Mouse (Mus musculus) lung, postnatal 0 days (tissue): Measurements from ENCODE around the gene Gm15517. TPM values are rescaled to one million over a fixed set of nuclear protein-coding genes. Genes with fewer than 3 reads are reported as not detected.

Experiments used
- ATAC-seq: fragments of 200-750 bp; cut with Nextera tagmentation; 2 replicates; pipeline ENCODE4 v1.8.0; 2017; ENCODE audit warnings: moderate library complexity
- DNase-seq: peaks from one replicate; pipeline ENCODE4 v3.0.0-alpha.2; 2016; ENCODE audit warnings: low spot score
- H3K27ac ChIP-seq: fragments of 300-500 bp; sonication (generic); 2 replicates; pipeline ENCODE4 v1.5.1; 2014; ENCODE audit warnings: antibody characterized with exemption, mild to moderate bottlenecking, low read length, mixed read lengths
- H3K27me3 ChIP-seq: fragments of 300-500 bp; sonication (generic); replicated peaks from 2 replicates; pipeline ENCODE4 v1.6.1; 2014; ENCODE audit warnings: low read length, mixed read lengths; ENCODE audit not compliant: insufficient read depth
- H3K36me3 ChIP-seq: fragments of 300-500 bp; sonication (generic); 2 replicates; pipeline ENCODE4 v1.6.1; 2014; ENCODE audit warnings: low read length, mixed read lengths; ENCODE audit not compliant: insufficient read depth
- H3K4me1 ChIP-seq: fragments of 300-500 bp; sonication (generic); 2 replicates; pipeline ENCODE4 v1.6.1; 2014; ENCODE audit warnings: antibody characterized with exemption, low read depth, low read length, mixed read lengths; ENCODE audit not compliant: insufficient read depth
- H3K4me2 ChIP-seq: fragments of 300-500 bp; sonication (generic); replicated peaks from 2 replicates; pipeline ENCODE4 v1.6.1; 2014; ENCODE audit warnings: low read depth, mild to moderate bottlenecking, low read length, moderate library complexity, mixed read lengths
- H3K4me3 ChIP-seq: fragments of 300-500 bp; sonication (generic); 2 replicates; pipeline ENCODE4 v1.5.1; 2014; ENCODE audit warnings: low read depth, low read length
- H3K9ac ChIP-seq: fragments of 300-500 bp; sonication (generic); replicated peaks from 2 replicates; pipeline ENCODE4 v1.6.1; 2014; ENCODE audit warnings: low read depth, mild to moderate bottlenecking
- H3K9me3 ChIP-seq: fragments of 300-500 bp; sonication (generic); 2 replicates; pipeline ENCODE4 v1.6.1; 2016; ENCODE audit warnings: low read length, mixed read lengths
- CTCF ChIP-seq: IDR thresholded peaks from 2 replicates; pipeline ENCODE4 v1.5.1; 2016; ENCODE audit warnings: antibody characterized with exemption, mild to moderate bottlenecking
- EP300 ChIP-seq: IDR thresholded peaks from 2 replicates; pipeline ENCODE4 v1.6.1; 2016; ENCODE audit warnings: antibody characterized with exemption, mild to moderate bottlenecking, control low read depth
- WGBS: fragments of 180-500 bp; shearing (Covaris S2); extraction: QIAGEN DNeasy Blood & Tissue Kit; methylation state at CpG from one replicate; pipeline ENCODE4 v1.1.7; 2014; 5-methylcytosine and 5-hydroxymethylcytosine counted together
- polyA plus RNA-seq: library from polyadenylated mRNA; unstranded; fragments of >200 nt; fragmentation: Nextera tagmentation; extraction: Ambion mirVana; gene quantifications from 2 replicates; pipeline ENCODE4 v1.2.1, GENCODE M21; 2015

The Gm15517 gene
- polyA plus RNA-seq, 1 experiment from 2014 or later = not detected

- TF ChIP-seq EP300 (peak; percentile 26; the same call in 1 of the 2 replicates), CTCF (peak; percentile 28)
- no peaks in the 10 kb centered on the region for H3K36me3 ChIP-seq
- DNase-seq (peak; percentile 100), ATAC-seq (peak; percentile 93)
- H3K9ac ChIP-seq = peak overlapping the region; percentile 56
- H3K4me3 ChIP-seq = peak overlapping the region; percentile 48
- H3K4me2 ChIP-seq = peak overlapping the region; percentile 71
- no peaks in the 10 kb centered on the region for H3K27me3 ChIP-seq
- WGBS = 1% methylated on average over 46 of the region's 49 CpGs
- peak overlapping the region; percentile 80 for H3K27ac ChIP-seq
- peaks cover 4% of the 10 kb centered on the region; the same call in 1 of the 2 replicates for H3K4me1 ChIP-seq
- no peaks in the 10 kb centered on the region for H3K9me3 ChIP-seq
Measured at GRCm38 (mm10) chr7:44304775-44305641, 43.8 kb downstream of the Gm15517 start.

- Histone ChIP-seq H3K27me3 (0 out of 2 replicates have a peak, but pooled peaks cover 3% of the 10 kb centered on the region), H3K27ac (no peak overlapping the region), H3K9me3 (no peaks in the 10 kb centered on the region), H3K36me3 (no peaks in the 10 kb centered on the region), H3K4me2 (peak overlapping the region; percentile 14), H3K9ac (no peak overlapping the region), H3K4me1 (peaks cover 9% of the 10 kb centered on the region; the same call in 1 of the 2 replicates), H3K4me3 (no peak overlapping the region)
- DNase-seq (no peak), ATAC-seq (no peak)
- WGBS = 12% methylated on average over 16 of the region's 16 CpGs
- TF ChIP-seq CTCF (no peak), EP300 (no peak)
Measured at GRCm38 (mm10) chr7:44305686-44306085, 44.4 kb downstream of the Gm15517 start.

- DNase-seq (no peak), ATAC-seq (no peak)
- TF ChIP-seq EP300 = no peak
- TF ChIP-seq CTCF = no peak
- H3K4me2 ChIP-seq = peak within 1 kb of the TSS; percentile 14
- H3K27ac ChIP-seq = no peak within 1 kb of the TSS
- no peak within 1 kb of the TSS for H3K4me3 ChIP-seq
- H3K9ac ChIP-seq = no peak within 1 kb of the TSS
- WGBS = 66% methylated on average over 6 of the region's 6 CpGs
- H3K4me1 ChIP-seq = peaks cover 9% of the 10 kb centered on the region; the same call in 1 of the 2 replicates
- no peaks in the 10 kb centered on the region for H3K36me3 ChIP-seq
- no peaks in the 10 kb centered on the region for H3K9me3 ChIP-seq
- 0 out of 2 replicates have a peak, but pooled peaks cover 7% of the 10 kb centered on the region for H3K27me3 ChIP-seq
Measured at GRCm38 (mm10) chr7:44306516-44307240, 45.4 kb downstream of the Gm15517 start, which contains the start of gene Clec11a. Gene Clec11a (minus strand): TSS chr7:44306902.

GRCm38 (mm10) chr7:44307261-44308020 is 46.2 kb downstream of the Gm15517 start:
- Histone ChIP-seq H3K4me3 (no peak overlapping the region), H3K27me3 (0 out of 2 replicates have a peak, but pooled peaks cover 7% of the 10 kb centered on the region), H3K27ac (no peak overlapping the region), H3K9me3 (no peaks in the 10 kb centered on the region), H3K4me1 (peaks cover 9% of the 10 kb centered on the region; the same call in 1 of the 2 replicates), H3K36me3 (no peaks in the 10 kb centered on the region), H3K4me2 (no peak overlapping the region), H3K9ac (no peak overlapping the region)
- WGBS = 46% methylated on average over 9 of the region's 9 CpGs
- ATAC-seq (no peak), DNase-seq (no peak)
- TF ChIP-seq CTCF (peak; percentile 18; the same call in 1 of the 2 replicates), EP300 (no peak)

GRCm38 (mm10) chr7:44309475-44310284 is 48.4 kb downstream of the Gm15517 start, which contains the start of gene Shank1:
Gene Shank1 (plus strand): TSS chr7:44310253.
- Histone ChIP-seq H3K36me3 (no peaks in the 10 kb centered on the region), H3K9ac (0 out of 2 replicates have a peak within 1 kb of the TSS, but pooled peaks have one; percentile 12), H3K9me3 (no peaks in the 10 kb centered on the region), H3K4me1 (peaks cover 5% of the 10 kb centered on the region; the same call in 1 of the 2 replicates), H3K27ac (no peak within 1 kb of the TSS), H3K4me3 (peak within 1 kb of the TSS; percentile 29), H3K27me3 (0 out of 2 replicates have a peak, but pooled peaks cover 7% of the 10 kb centered on the region), H3K4me2 (peak within 1 kb of the TSS; percentile 70)
- TF ChIP-seq CTCF = no peak
- no peak for TF ChIP-seq EP300
- WGBS = 13% methylated on average over 15 of the region's 22 CpGs
- DNase-seq (no peak), ATAC-seq (no peak)
